Mouse (Mus musculus): Measurements from ENCODE around the gene Zfand4.

Zfand4 gene

DNA sequence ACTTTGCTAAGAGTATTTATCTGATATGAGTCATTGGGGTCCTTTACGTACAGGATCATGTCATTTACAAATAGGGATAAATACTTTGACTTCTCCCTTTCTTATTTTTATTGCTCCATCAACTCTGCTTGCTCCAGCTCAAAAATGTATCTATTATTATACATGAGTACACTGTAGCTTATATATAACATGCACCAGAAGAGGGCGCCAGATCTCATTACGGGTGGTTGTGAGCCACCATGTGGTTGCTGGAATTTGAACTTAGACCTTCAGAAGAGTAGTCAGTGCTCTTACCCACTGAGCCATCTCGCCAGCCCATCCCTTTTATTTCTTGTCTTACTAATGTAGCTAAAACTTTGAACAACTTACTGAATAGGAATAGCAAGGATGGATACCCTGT is 18.5 kb downstream of the Zfand4 start:
- TF ChIP-seq GATA4 (IDR thresholded peaks at IDR 0.05; ENCODE audit: insufficient replicate concordance, low read length) = no peak

DNA sequence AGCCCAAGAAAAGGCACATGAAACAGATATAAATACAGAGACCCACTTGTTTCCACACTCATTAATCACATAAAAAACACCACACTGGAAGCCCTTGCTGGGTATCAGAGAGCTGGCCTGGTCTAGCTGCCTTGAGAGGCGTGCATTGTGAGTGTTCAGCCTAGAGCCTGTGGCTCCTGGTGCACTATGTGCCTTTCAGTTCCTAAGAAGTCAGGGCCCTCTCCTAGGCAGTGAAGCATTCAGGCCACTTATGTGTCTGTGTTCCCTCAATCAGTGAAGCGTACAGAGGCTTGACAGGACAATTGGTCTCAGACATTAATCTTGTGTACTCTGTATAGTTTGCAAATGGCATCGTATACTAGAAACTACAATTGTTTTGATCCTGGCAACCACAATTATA is 19.3 kb downstream of the Zfand4 start:
- no peak for TF ChIP-seq GATA4 (IDR thresholded peaks at IDR 0.05; ENCODE audit: insufficient replicate concordance, low read length)

DNA sequence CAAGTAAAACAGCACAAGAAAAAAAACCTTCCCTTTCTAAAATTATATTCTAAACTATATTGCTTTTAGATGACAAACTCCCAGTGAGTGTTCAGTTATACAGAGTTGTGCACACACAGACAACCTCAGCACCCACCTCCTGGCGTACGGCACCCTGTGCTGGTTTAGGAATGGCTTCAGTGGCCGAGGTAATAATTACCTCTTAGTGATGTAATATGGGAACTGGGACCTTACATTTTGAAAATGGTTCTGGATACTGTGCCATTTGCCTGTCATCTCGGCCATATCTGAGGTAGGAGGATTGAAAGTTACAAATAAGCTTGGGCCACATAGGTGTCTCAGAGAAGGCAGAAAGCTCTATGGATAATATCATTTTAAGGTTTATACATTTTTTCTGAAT is 22.3 kb downstream of the Zfand4 start:
- no peak for TF ChIP-seq GATA4 (IDR thresholded peaks at IDR 0.05; ENCODE audit: insufficient replicate concordance, low read length)

DNA sequence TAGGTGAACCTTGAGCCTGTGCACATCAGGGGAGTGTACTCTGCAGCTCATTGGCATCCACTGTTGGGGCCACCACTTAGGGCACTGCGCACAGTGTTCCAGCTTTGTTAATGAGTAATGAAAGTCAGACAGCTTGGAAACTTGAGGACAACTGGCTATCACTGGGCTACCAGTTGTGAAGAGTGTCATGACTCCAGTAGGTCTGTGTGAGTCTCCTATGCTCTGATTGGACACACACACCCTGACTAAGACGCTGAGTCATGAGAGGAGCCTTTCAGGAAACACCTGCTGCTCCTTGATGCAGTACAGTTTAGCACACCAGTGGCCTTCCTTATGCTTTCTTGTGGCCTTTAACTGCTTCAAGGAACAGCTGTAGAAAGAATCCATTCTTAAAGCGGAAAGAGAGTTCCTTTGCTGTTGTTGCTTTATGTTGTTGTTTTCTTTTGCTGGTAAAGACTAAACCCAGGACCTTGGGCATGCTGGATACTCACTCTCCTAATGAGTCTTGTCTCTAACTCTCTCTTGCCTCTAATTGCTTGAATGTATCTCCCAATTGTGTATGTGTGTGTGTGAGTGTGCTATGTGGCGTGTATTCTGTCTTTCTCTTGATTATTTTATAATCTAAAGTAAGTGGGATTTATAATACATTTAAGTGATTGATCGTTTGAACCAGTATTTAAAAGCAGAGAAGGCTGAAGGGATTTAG is 23.0 kb downstream of the Zfand4 start:
- no peak for TF ChIP-seq GATA4 (IDR thresholded peaks at IDR 0.05; ENCODE audit: insufficient replicate concordance, low read length)

DNA sequence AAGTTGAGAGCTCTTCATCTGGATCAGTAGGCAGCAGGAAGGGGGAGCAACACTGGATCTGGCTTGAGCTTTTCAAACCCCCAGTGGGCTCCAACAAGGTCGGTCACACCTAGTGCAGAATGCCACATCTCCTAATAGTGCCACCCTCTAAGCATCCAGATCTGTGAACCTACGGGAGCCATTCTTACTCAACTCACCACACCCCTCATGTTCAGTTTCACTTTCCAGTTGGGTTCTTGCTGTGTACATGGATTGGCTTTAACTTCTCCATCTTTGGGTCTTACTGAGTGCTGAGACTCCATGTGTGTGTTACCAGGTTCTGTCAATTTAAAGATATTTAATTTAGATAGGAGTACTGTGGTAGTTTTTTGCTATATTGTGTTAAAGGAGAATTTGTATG is 47.4 kb downstream of the Zfand4 start:
- no peak for TF ChIP-seq GATA4 (IDR thresholded peaks at IDR 0.05; ENCODE audit: insufficient replicate concordance, low read length)

DNA sequence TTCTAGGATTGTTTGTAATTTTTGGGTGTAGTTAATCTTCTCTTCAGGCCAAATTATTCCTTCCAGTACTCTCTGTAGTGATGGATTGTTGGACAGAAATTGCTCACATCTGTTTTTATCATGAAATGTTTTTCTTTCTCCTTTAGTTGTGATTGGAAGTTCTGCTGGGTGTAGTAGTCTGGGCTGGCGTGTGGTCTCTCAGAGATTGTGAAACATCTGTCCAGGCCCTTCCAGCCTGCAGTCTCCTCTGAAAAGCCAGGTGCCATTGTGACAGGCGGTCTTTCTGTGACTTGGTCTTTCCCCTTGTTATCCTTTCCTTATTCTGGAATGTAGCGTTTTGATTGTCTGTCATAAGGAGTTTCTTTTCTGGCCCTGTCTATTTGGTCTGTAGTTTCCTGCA is 55.2 kb downstream of the Zfand4 start:
- no peak for TF ChIP-seq GATA4 (IDR thresholded peaks at IDR 0.05; ENCODE audit: insufficient replicate concordance, low read length)

DNA sequence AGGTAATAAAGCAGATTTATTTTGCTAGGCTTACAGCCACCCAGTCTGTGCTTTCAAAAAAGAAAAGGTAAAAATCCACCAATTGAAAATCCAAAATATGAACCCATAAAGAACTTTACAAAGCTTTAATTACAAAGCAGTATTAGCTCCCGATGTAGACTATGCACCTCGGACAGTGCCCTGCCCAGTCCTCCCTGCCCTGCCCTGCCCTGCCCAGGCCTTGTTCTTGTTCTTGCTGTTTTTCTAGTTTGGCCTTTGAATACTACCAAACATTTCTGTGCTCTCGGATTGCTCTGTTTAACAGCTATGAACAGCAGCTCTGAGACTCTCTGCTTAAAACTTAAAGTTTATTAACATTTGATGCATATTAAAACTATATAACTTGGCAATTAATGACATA is 62.6 kb downstream of the Zfand4 start:
- TF ChIP-seq GATA4 (IDR thresholded peaks at IDR 0.05; ENCODE audit: insufficient replicate concordance, low read length) = no peak

DNA sequence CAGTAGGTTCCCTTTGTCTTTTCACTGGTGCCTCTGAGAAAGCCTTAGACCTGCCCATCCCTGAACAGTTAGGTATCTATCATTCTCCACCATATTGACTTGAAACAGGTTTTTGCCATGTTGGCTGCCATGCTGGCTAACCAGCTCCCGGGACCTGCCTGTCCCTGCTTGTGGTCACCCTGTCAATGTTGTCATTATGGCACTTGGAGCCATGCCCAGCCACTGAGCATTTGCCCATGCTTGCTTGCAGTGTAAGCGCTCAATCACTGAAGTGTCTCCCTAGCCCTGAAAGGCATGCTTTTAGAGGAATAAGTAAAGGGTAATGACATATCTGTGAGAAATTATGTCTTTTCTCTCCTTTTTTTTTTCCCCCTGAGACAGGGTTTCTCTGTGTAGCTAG is 67.4 kb downstream of the Zfand4 start:
- no peak for TF ChIP-seq GATA4 (IDR thresholded peaks at IDR 0.05; ENCODE audit: insufficient replicate concordance, low read length)

DNA sequence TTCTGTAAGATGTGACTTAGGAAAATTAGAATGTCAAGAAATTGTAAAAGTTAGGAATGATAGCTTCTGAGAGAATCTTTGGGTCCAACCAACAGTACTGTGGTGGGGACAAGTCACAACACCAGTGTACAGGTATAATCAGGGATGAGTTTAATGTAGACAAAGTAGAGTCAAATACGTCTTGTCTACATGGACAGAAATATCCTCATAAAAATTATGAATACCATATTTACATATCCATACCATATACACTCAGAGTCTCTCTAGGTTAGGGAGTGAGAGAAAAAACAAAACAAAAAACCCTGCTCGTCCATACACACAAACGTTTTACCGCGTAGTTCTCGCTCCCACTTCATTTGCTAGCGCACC is 73.4 kb downstream of the Zfand4 start:
- TF ChIP-seq GATA4 (IDR thresholded peaks at IDR 0.05; ENCODE audit: insufficient replicate concordance, low read length) = no peak

DNA sequence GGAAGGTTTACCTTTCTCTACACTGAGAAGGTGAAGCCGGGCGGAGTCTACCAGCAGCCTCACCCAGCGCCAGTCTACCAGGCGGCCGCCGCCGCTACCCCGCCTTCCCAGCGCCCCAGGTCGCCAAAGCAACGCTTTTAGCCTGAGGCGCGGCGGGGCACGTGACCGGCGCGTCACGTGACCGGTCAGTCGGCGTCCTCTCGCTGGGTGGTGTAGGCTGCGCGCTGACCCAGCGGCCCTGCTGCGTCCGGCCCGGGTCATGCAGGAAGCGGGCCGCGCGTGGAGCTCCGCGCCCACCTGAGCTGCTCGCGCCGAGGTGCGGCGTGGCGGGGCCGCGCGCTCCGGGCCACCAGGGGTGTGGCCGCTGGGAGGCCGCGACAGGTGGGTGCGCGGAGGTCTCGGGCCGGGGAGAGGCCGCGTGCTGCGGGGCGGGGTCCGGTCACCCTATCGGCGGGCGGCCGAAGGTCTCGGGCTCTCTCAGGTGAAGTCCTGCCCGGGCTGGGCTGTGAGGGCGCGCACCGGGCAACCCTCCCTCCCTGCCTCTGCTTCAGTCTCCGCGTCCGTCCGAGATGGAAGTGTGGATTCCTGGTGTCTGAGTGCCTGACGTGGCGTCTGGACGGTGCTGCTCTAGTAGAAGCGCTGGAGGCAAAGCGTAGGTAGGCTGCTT is 73.9 kb downstream of the Zfand4 start, which contains the start of gene March8:
Gene March8, plus strand, starts transcription at position 190 of the 667 bp plus-strand sequence.
- TF ChIP-seq GATA4 (IDR thresholded peaks at IDR 0.05; ENCODE audit: insufficient replicate concordance, low read length) = no peak

DNA sequence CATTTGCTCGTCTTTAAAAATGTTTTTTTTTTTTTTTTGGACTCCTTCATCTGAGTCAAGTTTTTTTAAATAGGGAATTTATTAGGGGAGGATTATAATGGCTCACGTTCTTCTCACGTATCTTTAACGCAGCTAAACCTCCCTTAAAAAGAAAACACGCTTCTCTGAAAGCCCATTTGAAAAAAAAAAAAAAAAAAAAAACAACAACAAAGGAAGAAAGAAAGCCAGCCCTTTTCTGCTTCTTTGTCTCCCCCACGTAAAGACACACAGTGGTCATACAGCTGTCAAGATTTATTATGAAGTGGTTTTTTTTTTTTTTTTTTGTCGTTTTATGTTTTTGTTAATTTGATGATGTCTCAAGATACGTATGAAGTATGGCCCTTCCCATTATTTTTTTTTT is 74.5 kb downstream of the Zfand4 start:
- no peak for TF ChIP-seq GATA4 (IDR thresholded peaks at IDR 0.05; ENCODE audit: insufficient replicate concordance, low read length)

DNA sequence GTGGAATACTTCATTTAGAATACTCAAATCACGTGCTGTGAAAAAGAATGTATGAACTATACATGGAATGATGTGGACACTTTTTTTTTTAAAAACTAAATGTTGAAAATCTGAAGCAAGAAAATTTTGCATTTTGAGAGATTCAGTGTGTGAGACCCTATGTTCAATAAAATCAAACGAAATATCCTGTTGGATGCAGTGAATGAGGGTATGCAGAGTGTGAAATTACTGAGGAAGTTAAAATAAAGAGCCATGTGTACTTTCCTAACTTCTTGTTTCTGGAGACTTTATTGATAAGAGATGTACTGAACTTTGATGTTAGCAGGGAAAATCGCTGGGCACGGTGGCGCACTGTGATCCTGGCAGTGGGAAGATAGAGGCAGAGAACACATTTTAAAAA is 75.1 kb downstream of the Zfand4 start:
- no peak for TF ChIP-seq GATA4 (IDR thresholded peaks at IDR 0.05; ENCODE audit: insufficient replicate concordance, low read length)

DNA sequence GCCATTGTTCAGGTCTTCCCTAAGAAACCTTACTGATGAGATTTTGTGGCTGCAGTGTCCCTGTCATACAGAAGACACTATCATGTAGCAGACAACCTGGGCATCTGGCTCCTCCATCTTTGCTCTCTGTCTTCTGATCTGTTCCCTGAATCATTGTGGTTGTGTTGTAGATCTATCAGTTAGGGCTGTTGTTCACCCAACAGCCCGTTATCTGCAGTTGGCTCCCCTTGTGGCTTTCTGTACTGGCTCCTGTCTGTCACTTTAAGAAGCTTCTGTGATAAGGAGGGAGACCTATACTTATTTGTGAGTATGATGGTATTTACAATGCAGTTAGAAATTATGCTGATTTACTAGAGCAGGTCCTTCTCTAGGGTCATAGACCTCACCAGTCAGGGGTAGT is 76.5 kb downstream of the Zfand4 start:
- no peak for TF ChIP-seq GATA4 (IDR thresholded peaks at IDR 0.05; ENCODE audit: insufficient replicate concordance, low read length)

DNA sequence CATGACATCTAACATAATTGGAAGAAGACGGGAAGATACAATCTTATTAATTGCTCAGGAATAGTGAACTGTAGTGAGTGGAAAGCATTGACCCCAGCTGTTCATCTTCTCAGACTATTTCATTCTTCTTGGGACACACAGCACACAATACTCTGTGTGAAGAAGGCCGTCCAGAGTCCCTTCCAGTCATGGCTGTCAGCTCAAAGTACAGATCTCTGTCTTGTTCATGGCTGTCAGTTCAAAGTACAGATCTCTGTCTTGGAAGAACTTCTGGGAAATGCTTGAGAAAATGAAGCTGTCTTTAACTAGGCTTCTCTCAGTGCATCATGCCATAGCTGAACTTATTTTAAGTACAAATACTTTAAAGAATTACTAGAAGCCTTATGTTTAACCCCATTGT is 83.9 kb downstream of the Zfand4 start:
- TF ChIP-seq GATA4 (IDR thresholded peaks at IDR 0.05; ENCODE audit: insufficient replicate concordance, low read length) = no peak

DNA sequence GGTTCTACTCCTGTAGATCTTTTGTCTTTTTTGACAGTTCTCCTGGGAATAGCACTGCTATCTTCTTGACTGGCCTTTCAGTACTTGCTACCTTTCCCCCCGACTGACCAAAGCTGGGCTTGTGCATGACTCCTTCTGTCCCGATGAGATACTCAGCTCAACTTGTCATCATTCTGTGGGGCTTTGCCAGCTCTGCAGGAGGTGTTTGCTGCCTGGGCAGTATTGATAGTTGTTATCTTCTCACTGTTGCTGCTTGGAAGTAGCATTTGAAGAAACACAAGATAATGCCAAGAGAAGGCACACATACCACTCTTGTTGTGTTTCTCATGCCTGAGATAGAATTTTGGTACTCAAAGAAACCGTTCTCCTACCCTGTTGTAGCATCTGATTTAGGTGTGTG is 86.0 kb downstream of the Zfand4 start:
- TF ChIP-seq GATA4 (IDR thresholded peaks at IDR 0.05; ENCODE audit: insufficient replicate concordance, low read length) = no peak

DNA sequence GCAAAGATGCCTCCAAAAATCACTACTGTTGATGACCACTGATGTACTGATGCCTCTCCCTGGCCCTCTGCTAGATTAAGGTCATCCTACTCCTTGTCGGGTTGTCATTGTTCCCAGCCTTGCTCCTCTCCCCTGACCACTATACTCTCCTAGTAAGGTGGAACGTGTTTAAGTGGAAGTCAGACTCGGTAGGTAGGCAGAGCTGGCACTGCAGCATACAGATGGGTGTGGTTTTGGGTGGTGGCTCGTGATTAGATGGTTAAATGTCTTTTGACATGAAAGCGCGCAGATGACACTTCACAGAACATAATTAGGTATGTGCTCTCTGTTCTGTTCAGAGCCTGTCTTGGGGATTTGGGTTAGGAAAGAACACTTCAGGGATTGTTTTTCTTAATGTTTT is 86.6 kb downstream of the Zfand4 start:
- TF ChIP-seq GATA4 (IDR thresholded peaks at IDR 0.05; ENCODE audit: insufficient replicate concordance, low read length) = no peak

DNA sequence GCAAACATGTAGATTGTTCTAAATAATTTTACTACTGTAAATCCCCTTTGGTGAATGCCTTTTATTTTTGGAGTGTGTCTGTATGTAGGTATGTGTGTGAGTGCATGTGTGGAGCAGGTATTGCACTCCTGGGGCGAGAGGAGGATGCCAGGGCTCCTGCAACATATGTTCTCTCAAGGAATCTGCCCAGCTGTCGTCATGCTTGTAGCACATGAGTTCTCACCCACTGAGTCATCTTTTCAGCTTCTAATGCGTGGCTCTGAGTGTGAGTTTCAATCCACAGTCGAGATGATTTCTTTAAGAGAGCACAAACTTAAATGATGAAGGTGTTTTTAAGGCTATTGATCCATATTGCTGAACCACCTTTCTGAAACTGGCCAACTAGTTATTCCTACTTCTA is 87.5 kb downstream of the Zfand4 start:
- TF ChIP-seq GATA4 (IDR thresholded peaks at IDR 0.05; ENCODE audit: insufficient replicate concordance, low read length) = no peak

All from liver, adult (tissue).